Mouse (Mus musculus) embryonic facial prominence, embryonic 14.5 days (tissue): ENCODE measurements around the gene Oosp3. TPM values are rescaled to one million over a fixed set of nuclear protein-coding genes. Genes with fewer than 3 reads are reported as not detected.

Experiments used
- ATAC-seq: fragments of 200-750 bp; cut with Nextera tagmentation; 2 replicates; pipeline ENCODE4 v1.8.0; 2017; ENCODE audit warnings: low read depth, moderate number of reproducible peaks, moderate TSS enrichment
- DNase-seq: peaks from one replicate; pipeline ENCODE4 v3.0.0-alpha.2; 2015; ENCODE audit warnings: low spot score
- H3K27ac ChIP-seq: fragments of 300-500 bp; sonication (generic); replicated peaks from 2 replicates; pipeline ENCODE4 v1.5.1; 2014; ENCODE audit warnings: low read depth, mild to moderate bottlenecking, low read length, moderate library complexity
- H3K27me3 ChIP-seq: fragments of 300-500 bp; sonication (generic); replicated peaks from 2 replicates; pipeline ENCODE4 v1.6.1; 2014; ENCODE audit warnings: low read length; ENCODE audit not compliant: control insufficient read depth, insufficient read depth
- H3K36me3 ChIP-seq: fragments of 300-500 bp; sonication (generic); 2 replicates; pipeline ENCODE4 v1.6.1; 2014; ENCODE audit warnings: low read length, mixed read lengths; ENCODE audit not compliant: control insufficient read depth, insufficient read depth
- H3K4me1 ChIP-seq: fragments of 300-500 bp; sonication (generic); 2 replicates; pipeline ENCODE4 v1.6.1; 2014; ENCODE audit warnings: antibody characterized with exemption, low read length; ENCODE audit not compliant: control insufficient read depth, insufficient read depth
- H3K4me2 ChIP-seq: fragments of 300-500 bp; sonication (generic); 2 replicates; pipeline ENCODE4 v1.6.1; 2014; ENCODE audit warnings: low read depth, mild to moderate bottlenecking, low read length, moderate library complexity, mixed read lengths
- H3K4me3 ChIP-seq: fragments of 300-500 bp; sonication (generic); 2 replicates; pipeline ENCODE4 v1.5.1; 2014; ENCODE audit warnings: low read depth, mild to moderate bottlenecking, low read length
- H3K9ac ChIP-seq: fragments of 300-500 bp; sonication (generic); 2 replicates; pipeline ENCODE4 v1.6.1; 2014; ENCODE audit warnings: low read depth, mild to moderate bottlenecking, low read length, moderate library complexity, mixed read lengths
- H3K9me3 ChIP-seq: fragments of 300-500 bp; sonication (generic); 2 replicates; pipeline ENCODE4 v1.6.1; 2016; ENCODE audit warnings: low read length; ENCODE audit not compliant: control insufficient read depth
- WGBS: fragments of 180-500 bp; shearing (Covaris S2); extraction: QIAGEN DNeasy Blood & Tissue Kit; methylation state at CpG from one replicate; pipeline ENCODE4 v1.1.7; 2014; 5-methylcytosine and 5-hydroxymethylcytosine counted together
- polyA plus RNA-seq: library from polyadenylated mRNA; unstranded; fragments of >200 nt; fragmentation: Nextera tagmentation; extraction: Ambion mirVana; gene quantifications from 2 replicates; pipeline ENCODE4 v1.2.1, GENCODE M21; 2014

Oosp3 gene
- polyA plus RNA-seq, 1 experiment from 2014 or later = not detected

GRCm38 (mm10) chr19:11720071-11720470, 23.2 kb downstream of the Oosp3 start:
- Histone ChIP-seq H3K4me3 (no peak overlapping the region), H3K4me1 (no peaks in the 10 kb centered on the region), H3K4me2 (no peak overlapping the region), H3K27ac (no peak overlapping the region), H3K9me3 (no peaks in the 10 kb centered on the region), H3K9ac (no peak overlapping the region), H3K27me3 (no peaks in the 10 kb centered on the region), H3K36me3 (no peaks in the 10 kb centered on the region)
- 86% methylated on average over 3 of the region's 3 CpGs for WGBS
- ATAC-seq (no peak), DNase-seq (no peak)

- Histone ChIP-seq H3K4me1 (no peaks in the 10 kb centered on the region), H3K27me3 (no peaks in the 10 kb centered on the region), H3K4me3 (no peak overlapping the region), H3K36me3 (no peaks in the 10 kb centered on the region), H3K9ac (no peak overlapping the region), H3K9me3 (no peaks in the 10 kb centered on the region), H3K27ac (no peak overlapping the region), H3K4me2 (no peak overlapping the region)
- no peak for DNase-seq
- WGBS = 85% methylated on average over 2 of the region's 2 CpGs
- no peak for ATAC-seq
Measured at GRCm38 (mm10) chr19:11723870-11724269, 27.0 kb downstream of the Oosp3 start.

GRCm38 (mm10) chr19:11724275-11724674, 27.4 kb downstream of the Oosp3 start:
- 72% methylated on average over 6 of the region's 6 CpGs for WGBS
- ATAC-seq = no peak

GRCm38 (mm10) chr19:11725915-11726314, 29.1 kb downstream of the Oosp3 start:
- H3K9me3 ChIP-seq = no peaks in the 10 kb centered on the region
- no peaks in the 10 kb centered on the region for H3K36me3 ChIP-seq
- no peak for ATAC-seq
- H3K4me2 ChIP-seq = no peak overlapping the region
- H3K4me1 ChIP-seq = no peaks in the 10 kb centered on the region
- WGBS = 81% methylated on average over 2 of the region's 2 CpGs
- H3K27ac ChIP-seq = no peak overlapping the region
- H3K4me3 ChIP-seq = no peak overlapping the region
- no peaks in the 10 kb centered on the region for H3K27me3 ChIP-seq
- H3K9ac ChIP-seq = no peak overlapping the region
- DNase-seq = no peak

More at GRCm38 (mm10) chr19:11724275-11724674, 27.4 kb downstream of the Oosp3 start:
- Histone ChIP-seq H3K4me2 (no peak overlapping the region), H3K36me3 (no peaks in the 10 kb centered on the region), H3K9ac (no peak overlapping the region), H3K9me3 (no peaks in the 10 kb centered on the region), H3K27ac (no peak overlapping the region), H3K27me3 (no peaks in the 10 kb centered on the region), H3K4me1 (no peaks in the 10 kb centered on the region), H3K4me3 (no peak overlapping the region)
- no peak for DNase-seq

GRCm38 (mm10) chr19:11727304-11727703, 30.4 kb downstream of the Oosp3 start:
- H3K4me2 ChIP-seq = no peak overlapping the region
- no peaks in the 10 kb centered on the region for H3K9me3 ChIP-seq
- H3K9ac ChIP-seq = no peak overlapping the region
- H3K27me3 ChIP-seq = no peaks in the 10 kb centered on the region
- H3K4me1 ChIP-seq = no peaks in the 10 kb centered on the region
- no peak overlapping the region for H3K27ac ChIP-seq
- no peaks in the 10 kb centered on the region for H3K36me3 ChIP-seq
- 88% methylated on average over 5 of the region's 5 CpGs for WGBS
- H3K4me3 ChIP-seq = no peak overlapping the region
- DNase-seq = no peak
- no peak for ATAC-seq

- no peaks in the 10 kb centered on the region for H3K9me3 ChIP-seq
- WGBS = 87% methylated on average over 1 of the region's 1 CpGs
- no peak overlapping the region for H3K27ac ChIP-seq
- ATAC-seq (no peak), DNase-seq (no peak)
- H3K4me2 ChIP-seq = no peak overlapping the region
- no peaks in the 10 kb centered on the region for H3K36me3 ChIP-seq
- H3K4me3 ChIP-seq = no peak overlapping the region
- H3K27me3 ChIP-seq = no peaks in the 10 kb centered on the region
- H3K4me1 ChIP-seq = no peaks in the 10 kb centered on the region
- no peak overlapping the region for H3K9ac ChIP-seq
Measured at GRCm38 (mm10) chr19:11730278-11730677, 33.4 kb downstream of the Oosp3 start.

- Histone ChIP-seq H3K36me3 (no peaks in the 10 kb centered on the region), H3K27ac (no peak overlapping the region), H3K9me3 (no peaks in the 10 kb centered on the region), H3K4me3 (no peak overlapping the region), H3K9ac (no peak overlapping the region), H3K27me3 (no peaks in the 10 kb centered on the region), H3K4me1 (no peaks in the 10 kb centered on the region), H3K4me2 (no peak overlapping the region)
- DNase-seq (no peak), ATAC-seq (no peak)
- WGBS = 53% methylated on average over 1 of the region's 1 CpGs
Measured at GRCm38 (mm10) chr19:11736455-11736854, 39.6 kb downstream of the Oosp3 start.

GRCm38 (mm10) chr19:11745680-11746079, 48.8 kb downstream of the Oosp3 start:
- DNase-seq (no peak), ATAC-seq (no peak)
- Histone ChIP-seq H3K9ac (no peak overlapping the region), H3K4me2 (no peak overlapping the region), H3K4me1 (no peaks in the 10 kb centered on the region), H3K9me3 (no peaks in the 10 kb centered on the region), H3K27me3 (no peaks in the 10 kb centered on the region), H3K36me3 (no peaks in the 10 kb centered on the region), H3K4me3 (no peak overlapping the region), H3K27ac (no peak overlapping the region)

GRCm38 (mm10) chr19:11747298-11747697, 50.4 kb downstream of the Oosp3 start, which contains the start of gene Gif:
TSS of gene Gif (plus strand) at chr19:11747554.
- no peaks in the 10 kb centered on the region for H3K9me3 ChIP-seq
- H3K9ac ChIP-seq = no peak within 1 kb of the TSS
- H3K27ac ChIP-seq = no peak within 1 kb of the TSS
- H3K4me1 ChIP-seq = no peaks in the 10 kb centered on the region
- DNase-seq (no peak), ATAC-seq (no peak)
- 78% methylated on average over 2 of the region's 2 CpGs for WGBS
- H3K4me3 ChIP-seq = no peak within 1 kb of the TSS
- no peaks in the 10 kb centered on the region for H3K36me3 ChIP-seq
- H3K4me2 ChIP-seq = no peak within 1 kb of the TSS
- H3K27me3 ChIP-seq = no peaks in the 10 kb centered on the region
